Mouse (Mus musculus) layer of hippocampus, adult 2 months (tissue): ENCODE data around the gene Ciao2b. TPM values are rescaled to one million over a fixed set of nuclear protein-coding genes. Genes with fewer than 3 reads are reported as not detected.

ENCODE experiments used
- DNase-seq, 2 experiments: peaks; one replicate each; pipeline ENCODE4 v3.0.0; 2022; ENCODE audit warnings: low spot score in 2 of 2
- H3K27ac ChIP-seq: fragments of 200-600 bp; 2 replicates; pipeline ENCODE4 v1.8.1; 2022
- H3K4me3 ChIP-seq: fragments of 200-600 bp; 2 replicates; pipeline ENCODE4 v1.8.1; 2022; ENCODE audit warnings: mild to moderate bottlenecking
- CTCF ChIP-seq: fragments of 200-600 bp; conservative IDR thresholded peaks from 2 replicates; pipeline ENCODE4 v1.8.1; 2022; ENCODE audit warnings: antibody characterized with exemption, mild to moderate bottlenecking, moderate library complexity
- total RNA-seq, 2 experiments: library from RNA; stranded (reverse); gene quantifications; 2 replicates each; pipeline ENCODE4 v1.2.3; 2021

The Ciao2b gene
- total RNA-seq, 2 experiments from 2014 or later = 27.8 to 31.7 TPM

DNA sequence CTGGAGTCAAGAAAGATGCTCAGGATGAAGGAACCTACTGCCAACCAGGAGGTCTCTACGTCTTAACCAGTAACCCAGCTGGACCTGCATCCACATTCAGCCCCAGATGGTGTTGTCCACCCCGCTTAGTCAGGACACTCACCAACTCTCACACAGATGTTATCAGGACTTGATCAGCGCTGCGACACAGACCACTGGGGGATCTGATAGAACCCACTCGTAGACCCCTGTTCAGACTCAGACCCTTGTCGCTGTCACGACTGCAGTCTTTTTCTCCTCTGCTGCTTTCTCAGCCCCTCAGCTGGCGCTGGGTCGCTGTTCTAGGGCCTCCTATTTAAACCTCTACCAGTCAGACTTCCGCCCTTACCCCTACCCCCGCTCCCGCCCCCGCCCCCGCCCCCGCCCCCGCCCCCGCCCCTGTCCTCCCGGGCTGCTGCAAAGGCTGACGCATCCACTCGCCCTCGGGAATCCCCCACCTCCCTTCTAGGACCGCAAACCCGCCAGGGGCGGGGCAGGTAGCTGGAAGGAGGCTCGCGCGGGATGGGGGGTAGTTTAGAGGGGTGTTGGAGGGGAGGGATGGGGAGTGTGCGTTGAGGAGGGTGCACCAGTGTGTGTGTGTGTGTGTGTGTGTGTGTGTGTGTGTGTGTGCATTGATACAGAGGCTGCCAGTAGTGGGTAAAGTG lies 10.6 kb downstream of the Ciao2b start, which contains the start of gene Rrad:
TSS of gene Rrad (minus strand) at position 347 of the 683 bp plus-strand sequence.
- no peak for TF ChIP-seq CTCF
- H3K4me3 ChIP-seq = peak within 1 kb of the TSS; percentile 44
- peak within 1 kb of the TSS; percentile 57 for H3K27ac ChIP-seq
- peak in 1 of 2 experiments; percentile 12 for DNase-seq

DNA sequence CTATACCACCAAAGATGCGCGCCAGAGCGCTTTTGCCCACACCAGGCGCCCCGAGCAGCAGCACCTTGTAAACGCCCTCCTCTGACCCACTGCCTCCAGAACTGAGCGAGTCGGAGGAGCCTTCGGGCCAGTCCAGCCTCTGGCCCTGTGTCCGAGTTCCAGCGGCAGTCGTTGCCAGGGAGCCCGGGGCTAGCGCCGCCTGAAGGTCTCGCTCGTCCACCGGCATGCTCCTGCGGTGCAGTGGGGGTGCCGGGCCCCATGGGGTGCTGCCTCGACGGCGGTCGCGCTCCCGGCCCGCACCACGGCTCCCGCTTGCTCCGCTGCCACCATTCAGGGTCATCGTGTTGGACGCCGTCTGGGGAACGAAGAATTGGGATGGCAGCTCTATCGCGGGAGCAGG lies 11.2 kb downstream of the Ciao2b start:
- no peak for TF ChIP-seq CTCF
- H3K4me3 ChIP-seq = peak overlapping the region; percentile 44
- DNase-seq = peak in 1 of 2 experiments; percentile 9
- H3K27ac ChIP-seq = no peak overlapping the region; the same call in 1 of the 2 replicates

DNA sequence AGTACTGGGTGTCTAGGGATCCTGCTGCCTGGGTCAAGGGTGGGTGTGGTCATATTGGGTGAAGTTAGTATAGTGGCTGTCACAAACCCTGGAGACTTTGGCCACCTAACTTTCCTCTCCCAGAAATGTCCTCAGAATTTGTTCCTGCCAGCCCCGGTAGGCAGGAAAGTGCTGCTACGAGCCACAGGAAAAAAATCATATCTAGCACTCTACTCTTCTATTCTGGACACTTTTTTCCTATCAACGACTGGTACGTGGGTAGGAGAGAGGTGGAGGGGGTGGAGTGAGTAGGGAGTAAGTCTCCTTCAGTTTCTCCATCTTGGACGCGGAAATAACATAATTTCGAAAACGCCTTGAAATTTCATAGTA lies 11.7 kb downstream of the Ciao2b start:
- DNase-seq = peak in 1 of 2 experiments; percentile 5
- no peak overlapping the region; the same call in 1 of the 2 replicates for H3K4me3 ChIP-seq
- no peak overlapping the region for H3K27ac ChIP-seq
- no peak for TF ChIP-seq CTCF

DNA sequence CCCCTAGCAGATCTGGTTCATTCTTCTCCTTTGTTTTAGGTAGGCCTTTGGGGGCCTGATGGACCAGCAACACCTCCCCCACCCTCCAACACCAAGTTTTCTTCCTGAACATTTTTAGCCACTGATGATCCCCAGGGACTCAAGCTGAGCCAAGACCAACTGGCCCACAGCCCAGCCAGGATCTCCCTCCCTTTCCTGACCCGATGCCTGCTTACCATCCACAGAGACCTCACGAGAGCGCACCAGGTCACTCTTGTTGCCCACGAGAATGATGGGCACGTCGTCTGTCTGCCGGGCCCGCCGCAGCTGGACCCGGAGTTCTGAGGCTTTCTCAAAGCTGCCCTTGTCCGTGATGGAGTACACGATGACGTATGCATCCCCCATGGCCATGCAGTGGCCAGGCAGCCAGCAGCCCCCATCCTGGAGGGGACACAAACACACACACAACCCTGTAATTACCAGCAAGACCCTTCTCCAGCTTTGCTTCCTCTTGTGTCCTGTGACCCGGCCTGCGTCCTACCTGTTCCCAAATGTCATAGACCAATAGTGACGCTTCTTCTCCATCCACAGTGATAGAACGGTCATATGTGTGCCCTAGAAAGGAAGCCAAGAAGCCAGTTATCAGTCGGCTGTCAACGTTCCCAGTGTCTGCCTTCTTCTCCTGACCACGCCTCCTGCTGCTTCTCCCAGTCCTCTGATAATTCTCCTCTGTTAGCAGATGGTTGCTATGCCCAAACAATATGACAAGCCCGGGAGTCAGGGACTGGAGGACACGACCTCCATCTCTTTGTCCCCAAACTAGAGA lies 12.3 kb downstream of the Ciao2b start:
- H3K27ac ChIP-seq = peak overlapping the region; percentile 10; the same call in 1 of the 2 replicates
- no peak overlapping the region for H3K4me3 ChIP-seq
- no peak for TF ChIP-seq CTCF
- peak in 1 of 2 experiments; percentile 7 for DNase-seq

DNA sequence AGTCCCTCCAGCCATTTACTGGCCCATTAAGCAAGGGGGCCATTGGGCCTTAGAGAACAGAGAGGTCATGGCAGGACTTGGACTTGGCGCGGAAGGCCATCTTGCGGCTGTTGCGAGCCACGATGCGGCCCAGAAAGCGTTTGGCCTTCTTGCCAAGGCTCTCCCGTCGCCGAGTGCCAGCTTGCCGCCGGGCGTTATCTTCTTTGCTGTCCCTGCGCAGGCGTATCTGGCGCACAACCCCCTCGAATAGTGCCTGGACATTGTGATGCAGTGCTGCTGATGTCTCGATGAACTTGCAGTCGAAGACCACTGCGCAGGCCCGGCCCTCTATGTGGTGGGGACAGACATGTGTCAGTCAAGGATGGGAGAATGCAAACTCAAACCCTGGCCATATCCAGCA lies 13.4 kb downstream of the Ciao2b start:
- no peak for TF ChIP-seq CTCF
- DNase-seq = peak in 1 of 2 experiments; percentile 5
- Histone ChIP-seq H3K4me3 (no peak overlapping the region), H3K27ac (no peak overlapping the region)

DNA sequence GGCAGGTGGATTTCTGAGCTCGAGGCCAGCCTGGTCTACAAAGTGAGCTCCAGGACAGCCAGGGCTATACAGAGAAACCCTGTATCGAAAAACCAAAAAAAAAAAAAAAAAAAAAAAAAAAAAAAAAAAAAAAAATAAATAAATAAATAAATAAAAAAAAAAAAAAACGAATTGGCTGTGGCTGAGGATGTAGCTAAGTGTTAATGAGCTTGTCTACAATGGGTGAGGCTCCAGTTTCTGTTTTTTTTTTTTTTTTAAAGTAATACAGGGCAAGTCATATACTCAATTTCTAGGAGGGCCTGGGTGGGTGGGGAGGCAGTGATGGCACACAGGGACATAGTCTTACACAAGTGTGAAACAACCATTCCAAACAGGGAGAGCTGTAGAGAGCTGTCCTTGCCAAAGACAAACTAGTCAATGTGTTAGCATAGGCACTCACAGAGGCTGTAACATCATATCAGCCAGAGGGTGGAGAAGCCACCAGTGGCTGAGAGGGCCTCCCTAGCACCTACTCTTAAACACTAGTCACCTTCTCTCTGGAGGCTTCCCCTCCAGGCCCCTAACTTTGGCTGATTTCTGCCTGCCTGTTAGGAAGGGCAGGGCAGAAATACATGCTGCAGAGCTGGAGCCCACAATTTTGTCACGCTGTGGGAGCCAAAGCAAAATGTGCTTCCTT lies 14.6 kb downstream of the Ciao2b start:
- no peak overlapping the region for H3K27ac ChIP-seq
- H3K4me3 ChIP-seq = no peak overlapping the region
- TF ChIP-seq CTCF = no peak
- no peak for DNase-seq

DNA sequence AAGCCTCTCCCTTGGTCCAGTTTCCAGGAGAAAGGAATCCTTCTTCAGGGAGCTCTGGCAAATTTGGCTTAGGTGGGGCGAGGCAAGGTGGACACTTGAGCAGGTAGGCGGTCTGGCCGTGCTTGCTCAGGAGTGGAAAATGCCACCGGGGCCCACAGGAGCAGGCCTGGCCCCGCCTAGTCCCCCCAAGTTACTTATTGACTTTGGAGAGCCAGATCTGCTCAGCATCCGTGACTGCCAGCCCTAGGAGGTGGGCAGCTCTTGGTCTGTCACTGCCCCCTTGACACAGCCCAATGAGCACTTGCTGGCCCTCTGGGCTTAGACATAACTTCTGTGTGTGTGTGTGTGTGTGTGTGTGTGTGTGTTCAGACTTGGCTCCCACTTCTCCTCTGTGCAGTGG lies 17.6 kb downstream of the Ciao2b start, which contains the start of gene Cdh16:
TSS of gene Cdh16 (minus strand) at position 236 of the 400 bp plus-strand sequence.
- Histone ChIP-seq H3K27ac (no peak within 1 kb of the TSS), H3K4me3 (no peak within 1 kb of the TSS)
- no peak for DNase-seq
- TF ChIP-seq CTCF = no peak

DNA sequence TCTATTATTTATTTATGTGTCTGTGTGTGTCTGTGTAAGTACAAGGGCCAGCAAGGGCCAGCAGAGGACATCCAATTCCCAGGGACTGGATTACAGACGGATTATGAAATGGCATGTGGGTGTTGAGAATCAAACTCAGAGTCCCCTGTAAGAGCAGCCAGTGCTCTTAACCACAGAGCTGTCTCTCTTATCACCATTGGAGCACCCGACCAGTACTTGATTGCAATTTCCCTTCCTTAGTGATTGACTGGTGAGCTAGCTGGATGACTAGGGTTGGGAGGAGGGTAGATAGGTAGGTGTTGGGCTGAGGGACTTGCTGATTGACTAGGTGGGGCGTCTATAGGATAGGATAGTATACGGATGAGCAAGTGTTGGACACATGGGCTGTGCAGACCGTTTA lies 21.0 kb downstream of the Ciao2b start:
- no peak overlapping the region for H3K27ac ChIP-seq
- H3K4me3 ChIP-seq = no peak overlapping the region
- no peak for DNase-seq
- TF ChIP-seq CTCF = no peak

DNA sequence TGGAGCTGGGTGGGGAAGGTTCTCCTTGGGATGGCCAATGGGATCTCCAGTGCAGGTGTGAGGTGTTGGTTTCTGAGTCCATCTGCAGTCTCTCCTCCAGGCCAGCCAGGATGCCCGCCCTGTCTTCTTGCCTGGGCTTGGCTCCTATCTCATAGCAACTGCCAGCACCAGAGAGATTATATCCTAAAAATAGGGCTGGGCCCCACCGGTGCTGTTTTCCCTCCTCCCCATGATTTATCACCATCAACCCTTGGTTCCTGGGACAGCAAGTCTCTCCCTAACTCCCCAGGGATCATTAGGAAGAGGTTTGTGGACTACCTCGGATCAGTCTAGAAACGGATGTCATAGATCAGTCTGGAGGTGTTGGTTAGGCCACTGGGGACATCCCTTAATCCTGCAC lies 28.6 kb downstream of the Ciao2b start:
- no peak for TF ChIP-seq CTCF
- Histone ChIP-seq H3K4me3 (no peak overlapping the region), H3K27ac (no peak overlapping the region)
- no peak for DNase-seq

DNA sequence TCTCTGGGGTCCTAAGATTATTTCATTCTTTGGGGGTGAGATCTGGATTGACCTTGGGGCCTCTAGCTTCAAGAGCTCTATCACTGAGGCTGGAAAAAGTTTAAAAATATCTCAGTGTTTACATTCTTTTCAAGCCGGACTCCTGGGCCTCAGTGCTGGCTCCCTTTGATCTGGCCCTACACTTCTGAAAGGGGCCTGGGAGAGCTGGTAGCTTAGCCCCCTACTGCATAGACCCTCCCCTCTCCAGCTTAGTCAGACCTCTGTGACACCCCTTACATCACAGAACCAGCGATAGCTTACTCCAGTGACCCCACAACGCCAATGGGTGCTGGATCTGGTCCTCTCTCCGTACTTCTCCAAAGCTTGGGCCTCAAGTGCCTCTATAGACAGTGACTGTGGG lies 30.2 kb downstream of the Ciao2b start:
- Histone ChIP-seq H3K4me3 (no peak overlapping the region), H3K27ac (no peak overlapping the region)
- TF ChIP-seq CTCF = no peak
- no peak for DNase-seq

DNA sequence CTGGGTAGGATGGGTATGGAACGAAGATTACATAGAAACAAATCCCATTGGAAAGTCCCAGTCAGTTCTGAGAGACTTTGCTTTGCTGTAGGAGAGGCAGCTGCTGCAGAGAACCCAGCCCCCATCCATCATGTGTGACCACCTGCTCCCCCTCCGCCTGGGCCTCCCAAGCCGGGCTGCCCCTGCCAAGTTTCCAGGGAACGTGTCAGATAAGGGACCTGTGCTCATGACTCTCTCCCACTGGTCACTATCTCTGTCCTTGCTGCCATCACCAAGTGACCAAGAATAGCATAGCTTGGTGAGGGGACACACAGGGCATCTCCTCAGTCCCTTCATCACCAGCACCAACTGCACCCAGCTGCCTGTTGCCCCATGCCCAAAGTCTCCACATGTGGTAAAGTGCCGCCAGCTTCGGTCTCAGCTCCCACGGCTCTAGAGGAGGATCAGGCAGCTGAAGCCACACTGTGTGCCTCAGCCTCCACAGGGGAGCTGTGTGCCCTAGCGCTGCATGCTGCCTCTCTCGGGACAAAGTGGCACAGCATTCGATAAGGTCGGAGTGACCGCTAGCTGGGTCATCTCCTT lies 31.5 kb downstream of the Ciao2b start:
- H3K27ac ChIP-seq = no peak overlapping the region
- H3K4me3 ChIP-seq = no peak overlapping the region
- no peak for TF ChIP-seq CTCF
- DNase-seq = no peak

DNA sequence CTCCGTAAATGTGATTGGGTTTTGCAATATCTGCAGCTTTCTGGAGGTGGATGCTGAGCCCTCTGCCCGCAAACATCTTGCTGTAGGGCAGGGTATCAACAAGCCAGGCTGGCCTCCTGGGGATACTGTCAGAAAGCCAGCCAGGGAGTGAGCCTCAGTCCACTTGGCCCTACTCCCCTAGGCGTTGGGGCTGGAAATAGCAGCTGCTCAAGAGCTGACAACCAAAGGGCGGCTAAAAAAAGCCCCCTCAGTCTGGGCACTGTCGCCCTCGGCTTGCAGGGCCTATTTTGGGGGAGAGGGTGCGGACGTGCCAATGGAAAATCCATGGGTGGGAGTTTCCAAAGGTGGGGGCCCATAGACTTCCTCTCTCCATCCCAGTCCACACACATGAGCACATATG lies 32.5 kb downstream of the Ciao2b start:
- DNase-seq = no peak
- no peak overlapping the region for H3K27ac ChIP-seq
- TF ChIP-seq CTCF = no peak
- no peak overlapping the region for H3K4me3 ChIP-seq

DNA sequence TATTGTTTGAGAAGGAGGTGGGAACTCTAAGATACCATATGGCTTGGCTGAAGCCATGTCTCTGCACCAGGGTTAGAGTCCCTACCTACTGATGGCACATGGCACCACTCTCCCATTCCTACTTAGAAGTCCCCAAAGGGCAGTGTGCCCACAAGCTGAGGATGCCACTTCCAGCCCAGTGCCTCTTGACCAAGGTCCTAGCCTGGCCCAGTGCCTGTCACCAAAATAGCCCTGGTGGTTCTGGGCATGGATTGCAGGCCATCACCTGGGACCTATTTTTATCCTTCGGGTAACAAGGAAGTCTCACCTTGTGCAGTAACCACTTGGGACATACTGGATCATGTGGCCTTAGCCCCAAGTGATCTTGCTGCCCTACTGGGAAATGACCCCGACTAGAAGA lies 33.8 kb downstream of the Ciao2b start:
- DNase-seq = no peak
- TF ChIP-seq CTCF = no peak
- H3K27ac ChIP-seq = no peak overlapping the region
- no peak overlapping the region for H3K4me3 ChIP-seq
